Mouse (Mus musculus): Measurements from ENCODE around the gene Cntnap2.

GRCm38 (mm10) chr6:45345953-45346352, 286.8 kb downstream of the Cntnap2 start:
- TF ChIP-seq GATA1 (IDR thresholded peaks at IDR 0.05; ENCODE audit: low read length): no peak
- TF ChIP-seq TAL1 (IDR thresholded peaks at IDR 0.05; ENCODE audit: low read length): no peak

Data from erythroblast, embryonic 14.5 days (primary cell).